Mouse (Mus musculus) macrophage (primary cell): ENCODE measurements around the gene Tfap4. TPM values are rescaled to one million over a fixed set of nuclear protein-coding genes. Genes with fewer than 3 reads are reported as not detected.
"Not testable (repeated sequence)": the region's sequence is repeated elsewhere in the genome, so short reads cannot be mapped to it uniquely, and the experiment has no call there.

Experiments used
- H3K27ac ChIP-seq: fragments of 350-480 bp; formaldehyde crosslinking; 2 replicates; pipeline ENCODE4 v1.9.0; 2021
- H3K36me3 ChIP-seq: fragments of 350-480 bp; formaldehyde crosslinking; 2 replicates; pipeline ENCODE4 v1.9.0; 2021; ENCODE audit errors: inconsistent target
- H3K4me3 ChIP-seq: fragments of 350-480 bp; formaldehyde crosslinking; 2 replicates; pipeline ENCODE4 v1.9.0; 2021; ENCODE audit errors: inconsistent target
- H3K79me2 ChIP-seq: fragments of 350-480 bp; formaldehyde crosslinking; 2 replicates; pipeline ENCODE4 v1.9.0; 2021; ENCODE audit errors: inconsistent target
- WGBS: methylation state at CpG from one replicate; pipeline ENCODE4 v1.1.7; 2026; ENCODE audit warnings: inconsistent platforms; ENCODE audit not compliant: missing documents; 5-methylcytosine and 5-hydroxymethylcytosine counted together
- polyA plus RNA-seq: library from polyadenylated mRNA; stranded (reverse); fragments of 250-400 nt; gene quantifications from 3 replicates; pipeline ENCODE4 v1.2.4, GENCODE M21; 2018; ENCODE audit warnings: inconsistent platforms

The Tfap4 gene
- polyA plus RNA-seq, 1 experiment from 2014 or later, result 3.3 TPM

DNA sequence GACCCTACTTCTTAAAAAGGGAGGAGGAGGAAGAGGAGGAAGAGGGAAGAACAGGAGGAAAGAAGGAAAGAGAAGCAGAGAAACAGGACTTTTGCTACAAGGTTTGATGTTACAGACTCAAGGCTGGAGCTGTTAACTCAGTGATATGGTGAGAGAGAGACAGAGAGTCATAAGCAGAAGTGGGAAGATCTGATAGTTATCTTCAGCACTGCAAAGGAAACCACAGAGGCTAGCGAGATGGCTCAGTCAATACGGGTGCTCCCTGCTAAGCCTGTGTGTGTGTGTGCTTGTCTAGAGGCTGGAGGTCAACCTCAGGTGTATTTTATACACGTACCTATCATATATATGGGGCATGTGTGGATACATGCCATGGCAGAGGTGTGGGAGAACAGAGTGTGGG, 24.2 kb upstream of the Tfap4 start:
- no peaks in the 10 kb centered on the region for H3K79me2 ChIP-seq
- H3K36me3 ChIP-seq, result no peaks in the 10 kb centered on the region
- H3K4me3 ChIP-seq, result no peak overlapping the region
- WGBS, result 4% methylated on average over 3 of the region's 3 CpGs
- no peak overlapping the region for H3K27ac ChIP-seq

DNA sequence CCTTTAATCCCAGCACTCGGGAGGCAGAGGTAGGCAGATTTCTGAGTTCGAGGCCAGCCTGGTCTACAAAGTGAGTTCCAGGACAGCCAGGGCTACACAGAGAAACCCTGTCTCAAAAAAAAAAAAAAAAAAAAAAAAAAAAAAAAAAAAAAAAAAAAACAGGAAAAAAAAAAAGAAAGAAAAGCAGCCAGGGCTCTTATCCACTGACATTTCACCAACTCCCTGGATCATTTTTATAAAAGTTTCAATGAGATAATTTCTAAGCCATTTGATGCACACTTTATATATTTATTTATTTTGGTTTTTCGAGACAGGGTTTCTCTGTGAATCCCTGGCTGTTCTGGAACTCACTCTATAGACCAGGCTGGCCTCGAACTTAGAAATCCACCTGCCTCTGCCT, 21.5 kb upstream of the Tfap4 start:
- not testable (repeated sequence) for H3K27ac ChIP-seq, H3K36me3 ChIP-seq, H3K79me2 ChIP-seq, H3K4me3 ChIP-seq
- 100% methylated on average over 3 of the region's 4 CpGs for WGBS

DNA sequence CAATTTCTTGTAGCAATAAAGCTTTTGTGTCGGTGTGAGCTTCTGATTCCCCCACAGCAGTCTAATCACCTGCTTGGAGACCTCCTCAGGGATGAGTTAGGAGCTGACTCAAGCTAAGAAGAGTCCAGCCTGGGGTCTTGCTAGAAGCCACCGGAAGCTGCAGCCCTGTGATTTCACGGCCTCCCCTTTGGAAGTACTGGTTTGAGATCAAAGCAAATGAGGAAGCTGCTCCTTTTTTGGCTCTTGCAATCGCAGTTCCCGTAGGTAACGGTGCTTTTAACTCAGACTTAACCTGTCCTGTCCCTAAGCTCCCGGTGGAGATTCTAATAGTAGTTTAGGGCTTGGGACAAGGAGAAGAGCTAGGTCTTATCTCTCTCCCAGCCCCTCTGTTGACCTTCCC, 19.0 kb upstream of the Tfap4 start:
- no peaks in the 10 kb centered on the region for H3K36me3 ChIP-seq
- WGBS, result 17% methylated on average over 7 of the region's 7 CpGs
- H3K27ac ChIP-seq, result no peak overlapping the region
- H3K4me3 ChIP-seq, result no peak overlapping the region
- no peaks in the 10 kb centered on the region for H3K79me2 ChIP-seq

DNA sequence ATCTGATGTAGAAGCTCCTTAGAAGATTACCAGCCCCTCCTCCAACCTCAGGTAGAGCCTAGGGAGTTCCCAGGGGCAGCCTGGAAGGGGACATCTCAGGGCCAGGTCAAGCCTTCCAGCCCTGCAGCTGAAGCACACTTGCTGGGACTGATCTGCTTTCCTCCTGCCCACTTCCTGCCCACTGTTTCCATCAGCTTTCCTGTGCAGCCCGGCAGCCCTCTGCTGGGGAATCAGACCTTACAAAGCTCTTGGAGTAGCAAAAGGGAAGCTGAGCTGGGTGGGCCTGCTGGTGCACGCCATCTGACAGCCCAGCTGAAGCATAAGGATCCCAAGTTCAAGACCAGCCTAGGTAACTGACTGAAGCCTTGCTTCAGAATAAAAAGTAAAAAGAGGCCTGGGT, 17.2 kb upstream of the Tfap4 start:
- Histone ChIP-seq H3K4me3 (no peak overlapping the region), H3K27ac (no peak overlapping the region), H3K79me2 (no peaks in the 10 kb centered on the region), H3K36me3 (no peaks in the 10 kb centered on the region)
- WGBS, result 42% methylated on average over 2 of the region's 2 CpGs

DNA sequence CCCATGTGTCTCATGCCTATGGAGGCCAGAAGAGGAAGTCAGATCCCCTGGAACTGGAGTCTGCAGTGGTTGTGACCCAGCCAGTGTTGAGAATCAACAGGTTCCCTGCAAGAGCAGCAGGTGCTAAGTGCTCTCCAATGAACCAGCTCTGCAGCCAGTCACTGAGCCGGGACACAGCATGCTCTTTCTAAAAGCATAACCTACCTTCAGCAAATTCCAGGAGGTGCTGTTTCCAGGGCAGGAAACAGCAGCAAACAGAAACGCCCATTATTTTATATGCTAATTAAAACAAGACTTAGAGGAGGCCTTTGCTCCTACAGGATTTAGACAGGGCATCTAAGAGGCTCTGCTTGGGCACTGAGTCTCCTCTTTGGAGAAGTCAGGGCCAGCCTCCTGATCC, 16.4 kb upstream of the Tfap4 start:
- WGBS, result 75% methylated on average over 2 of the region's 2 CpGs
- Histone ChIP-seq H3K79me2 (no peaks in the 10 kb centered on the region), H3K4me3 (no peak overlapping the region), H3K27ac (no peak overlapping the region), H3K36me3 (no peaks in the 10 kb centered on the region)

DNA sequence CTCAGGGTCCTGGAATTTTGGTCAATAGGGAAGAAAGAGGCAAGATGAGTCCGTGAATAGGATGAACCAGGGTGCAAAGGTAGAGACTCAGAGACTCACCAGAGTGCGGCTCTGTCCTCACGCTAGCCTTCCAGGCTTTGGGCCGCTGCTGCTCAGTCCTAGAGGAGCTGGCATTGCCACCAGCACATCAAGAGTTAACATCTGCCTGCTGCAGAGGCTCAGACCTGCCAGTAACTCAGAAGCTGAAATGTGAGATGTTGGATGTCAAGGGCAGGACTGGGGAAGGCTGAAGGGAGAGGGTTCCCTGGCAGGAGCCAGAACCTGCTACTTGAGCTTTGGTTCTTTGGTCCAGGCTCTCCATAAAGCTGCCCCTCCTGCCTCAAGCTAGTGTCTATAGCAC, 11.1 kb upstream of the Tfap4 start:
- no peak overlapping the region for H3K4me3 ChIP-seq
- H3K36me3 ChIP-seq, result no peaks in the 10 kb centered on the region
- WGBS, result 96% methylated on average over 4 of the region's 4 CpGs
- H3K27ac ChIP-seq, result no peak overlapping the region
- H3K79me2 ChIP-seq, result no peaks in the 10 kb centered on the region

DNA sequence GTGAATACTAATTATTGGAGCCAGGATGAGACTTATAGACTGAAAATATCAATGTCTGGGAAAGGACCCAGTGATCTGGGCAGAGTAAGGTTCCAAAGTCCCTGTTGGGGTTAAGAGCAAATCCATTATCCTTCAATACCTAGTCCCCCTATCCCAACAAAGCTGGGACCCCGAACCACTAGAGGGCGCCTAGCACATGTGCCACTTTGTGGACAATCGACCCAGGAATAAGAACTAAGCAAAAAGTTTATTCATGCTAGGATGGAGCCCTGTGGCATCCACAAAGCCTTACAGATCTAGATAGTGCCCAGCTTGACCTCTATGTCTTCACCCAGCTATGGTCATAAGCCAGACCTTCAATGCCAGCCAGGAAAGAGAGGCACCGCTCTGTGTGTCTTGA, 8.3 kb upstream of the Tfap4 start:
- WGBS, result 20% methylated on average over 4 of the region's 4 CpGs
- Histone ChIP-seq H3K36me3 (no peaks in the 10 kb centered on the region), H3K79me2 (no peaks in the 10 kb centered on the region), H3K27ac (no peak overlapping the region), H3K4me3 (no peak overlapping the region)

DNA sequence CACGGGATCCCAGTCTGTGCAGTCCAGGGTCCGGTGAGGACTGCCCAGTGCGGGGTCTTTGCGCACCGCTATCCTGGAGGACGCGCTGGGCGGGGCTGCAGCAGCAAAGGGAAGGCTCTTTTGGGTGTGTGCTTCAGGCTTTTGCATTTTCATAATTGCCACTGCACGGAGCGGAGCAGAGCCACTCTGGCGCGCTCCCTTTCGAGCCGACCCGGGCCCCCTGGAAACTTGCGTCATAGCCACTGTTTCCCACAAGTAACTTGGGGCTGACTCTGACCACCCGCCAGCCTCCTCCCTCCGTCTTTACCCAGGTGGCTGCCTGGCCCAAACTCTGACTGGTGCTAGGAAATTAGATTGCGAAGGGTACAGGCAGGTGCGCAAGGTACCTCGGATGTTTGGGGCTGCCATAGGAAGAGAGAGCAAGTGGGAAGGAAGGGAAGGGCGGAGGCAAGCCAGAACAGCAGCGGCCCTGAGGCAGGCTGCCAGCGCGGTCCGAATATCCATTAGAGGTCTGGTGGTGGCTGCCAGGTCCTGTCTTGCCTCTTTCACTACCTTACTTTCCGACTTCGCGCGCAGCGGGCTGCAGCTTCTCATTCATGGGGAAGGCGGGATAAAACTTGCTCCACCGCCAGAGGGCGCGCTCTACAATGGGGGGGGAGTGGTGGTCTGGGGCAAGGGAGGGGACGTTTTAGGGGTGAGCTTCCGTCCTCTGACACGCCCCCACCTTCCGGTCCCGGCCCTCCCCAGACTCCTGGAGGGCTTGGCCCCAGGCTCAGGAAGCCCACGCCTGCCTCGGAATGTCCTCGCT, 695 bp upstream of the Tfap4 start:
- Histone ChIP-seq H3K36me3 (no peaks in the 10 kb centered on the region), H3K79me2 (peaks cover 16% of the 10 kb centered on the region; the same call in 1 of the 2 replicates), H3K27ac (peak overlapping the region; percentile 79), H3K4me3 (peak overlapping the region; percentile 68)
- 1% methylated on average over 37 of the region's 43 CpGs for WGBS

DNA sequence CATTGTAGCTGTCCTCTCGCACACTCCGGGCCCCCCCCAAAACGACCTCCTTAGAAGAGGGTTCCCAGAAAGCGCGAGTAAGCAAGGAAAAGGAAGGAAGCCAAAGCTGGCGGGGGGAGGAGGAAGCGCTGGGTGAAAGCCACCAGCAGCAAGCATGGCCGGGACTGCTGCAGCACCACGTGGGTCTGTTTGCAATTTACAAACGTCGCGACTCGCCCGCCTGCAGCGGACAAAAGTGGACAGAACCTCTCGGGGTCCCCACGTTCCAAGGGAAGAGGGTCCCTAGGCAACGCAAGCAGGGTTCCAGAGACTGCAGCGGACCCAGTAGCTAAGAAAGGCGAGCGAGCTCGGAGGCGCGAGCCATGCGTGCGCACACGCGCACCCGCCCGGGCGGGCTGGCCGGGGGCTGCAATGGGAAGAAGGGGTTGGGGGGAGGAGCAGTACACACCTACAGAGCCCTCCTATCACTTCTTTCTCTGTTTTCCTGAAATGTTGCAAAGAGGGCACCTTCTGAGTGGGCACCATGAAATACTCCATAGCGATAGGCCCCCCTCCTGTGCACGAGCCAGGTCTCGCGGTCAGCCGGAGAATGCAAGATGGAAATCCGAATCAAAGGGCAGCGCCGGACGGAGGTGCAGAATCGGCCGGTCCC, 548 bp downstream of the Tfap4 start:
- peaks cover 22% of the 10 kb centered on the region; the same call in 1 of the 2 replicates for H3K79me2 ChIP-seq
- no peaks in the 10 kb centered on the region for H3K36me3 ChIP-seq
- under 1% methylated on average over 43 of the region's 43 CpGs for WGBS
- peak overlapping the region; percentile 68 for H3K4me3 ChIP-seq
- peak overlapping the region; percentile 73 for H3K27ac ChIP-seq

DNA sequence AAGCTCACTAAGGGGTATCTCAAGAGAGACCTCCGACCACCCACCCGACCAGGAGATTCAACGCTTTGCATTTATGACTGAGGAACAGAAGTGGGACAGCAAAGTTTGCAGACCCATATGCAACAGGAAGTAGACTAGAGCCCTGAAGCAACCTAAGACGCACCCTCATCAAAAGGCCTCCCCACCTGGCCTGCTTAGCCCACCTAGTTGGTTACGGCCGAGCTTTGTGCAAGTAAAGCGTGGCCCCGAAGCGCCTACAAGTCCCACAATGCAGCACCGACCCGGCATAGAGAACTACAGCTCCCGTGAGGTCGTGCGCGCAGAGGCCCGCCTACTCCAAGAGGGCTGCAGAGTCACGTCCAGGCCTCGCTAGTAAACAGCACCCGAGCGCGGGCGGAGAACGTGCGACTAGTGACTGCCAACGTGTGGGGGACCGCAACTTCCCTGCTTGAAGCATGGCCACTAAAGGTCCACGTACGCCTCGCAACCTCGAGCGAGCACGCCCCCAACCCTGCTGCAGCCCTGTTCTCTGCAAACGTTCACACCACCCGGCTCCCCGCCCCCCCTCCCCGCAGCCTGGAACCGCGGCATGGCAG, 1.2 kb downstream of the Tfap4 start:
- Histone ChIP-seq H3K4me3 (peak overlapping the region; percentile 68), H3K27ac (peak overlapping the region; percentile 73), H3K79me2 (peaks cover 22% of the 10 kb centered on the region; the same call in 1 of the 2 replicates), H3K36me3 (no peaks in the 10 kb centered on the region)
- WGBS, result 0% methylated on average over 38 of the region's 38 CpGs

DNA sequence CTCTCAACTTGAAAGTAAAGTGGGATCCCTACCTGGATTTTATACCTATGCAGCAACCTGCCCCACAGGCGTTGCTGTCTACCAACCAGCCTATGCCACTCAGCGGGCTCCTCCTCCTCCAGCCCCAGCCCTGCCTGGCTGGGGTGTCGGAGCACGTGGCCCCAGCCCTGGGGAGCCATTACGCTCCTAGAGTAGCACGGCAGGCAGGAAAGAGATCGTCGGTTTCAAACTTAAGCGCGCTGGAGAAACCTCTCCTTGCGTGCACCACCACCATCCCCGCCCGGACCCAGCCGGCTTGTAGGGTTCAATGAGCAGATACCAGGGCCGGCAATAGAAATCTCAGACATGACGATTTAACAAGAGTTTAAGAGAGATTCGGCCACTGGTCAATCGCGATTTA, 1.7 kb downstream of the Tfap4 start:
- Histone ChIP-seq H3K36me3 (no peaks in the 10 kb centered on the region), H3K27ac (peak overlapping the region; percentile 73), H3K79me2 (peaks cover 22% of the 10 kb centered on the region; the same call in 1 of the 2 replicates), H3K4me3 (peak overlapping the region; percentile 68)
- WGBS, result 1% methylated on average over 19 of the region's 19 CpGs

DNA sequence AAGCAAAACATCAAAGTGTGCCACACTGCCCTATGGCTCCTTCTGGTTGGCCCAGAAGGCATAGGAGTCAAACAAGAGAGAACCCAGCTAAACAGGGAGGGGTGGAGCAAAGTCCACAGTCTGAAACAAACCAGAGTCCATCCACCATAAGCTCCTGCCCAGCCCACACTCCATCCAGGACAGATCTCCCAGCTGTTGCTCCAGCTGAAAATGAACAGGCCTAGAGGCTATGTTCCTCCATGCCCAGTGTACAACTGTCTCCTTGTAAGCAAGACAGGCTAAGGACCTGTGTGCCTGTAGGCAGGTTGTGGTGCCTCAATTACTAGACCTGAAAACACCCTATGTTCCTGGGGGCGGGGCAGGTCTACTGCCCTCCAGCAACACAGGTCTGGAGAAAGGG, 2.6 kb downstream of the Tfap4 start:
- no peak overlapping the region for H3K27ac ChIP-seq
- H3K79me2 ChIP-seq, result peaks cover 22% of the 10 kb centered on the region; the same call in 1 of the 2 replicates
- 67% methylated on average over 1 of the region's 1 CpGs for WGBS
- H3K4me3 ChIP-seq, result no peak overlapping the region
- H3K36me3 ChIP-seq, result no peaks in the 10 kb centered on the region

DNA sequence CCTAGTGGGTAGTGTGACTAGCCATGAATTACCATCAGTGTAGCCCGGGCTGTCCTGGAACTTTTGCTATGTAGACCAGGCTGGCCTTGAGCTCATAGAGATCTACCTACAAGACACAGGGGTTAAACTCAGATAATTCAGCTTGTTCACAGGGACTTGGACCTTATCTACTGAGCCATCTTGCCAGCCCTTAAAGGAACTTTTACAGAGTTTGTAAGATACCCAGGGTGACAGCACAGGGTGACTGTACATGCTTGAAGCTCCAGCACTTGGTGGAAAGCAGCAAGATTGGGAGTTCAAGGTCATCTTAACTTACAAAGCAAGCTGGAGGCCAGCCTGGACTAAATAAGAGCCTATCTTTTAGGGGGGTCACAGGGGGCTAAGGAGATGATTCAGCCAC, 4.1 kb downstream of the Tfap4 start:
- 100% methylated on average over 1 of the region's 1 CpGs for WGBS
- H3K4me3 ChIP-seq, result no peak overlapping the region
- peaks cover 22% of the 10 kb centered on the region; the same call in 1 of the 2 replicates for H3K79me2 ChIP-seq
- no peaks in the 10 kb centered on the region for H3K36me3 ChIP-seq
- no peak overlapping the region for H3K27ac ChIP-seq

DNA sequence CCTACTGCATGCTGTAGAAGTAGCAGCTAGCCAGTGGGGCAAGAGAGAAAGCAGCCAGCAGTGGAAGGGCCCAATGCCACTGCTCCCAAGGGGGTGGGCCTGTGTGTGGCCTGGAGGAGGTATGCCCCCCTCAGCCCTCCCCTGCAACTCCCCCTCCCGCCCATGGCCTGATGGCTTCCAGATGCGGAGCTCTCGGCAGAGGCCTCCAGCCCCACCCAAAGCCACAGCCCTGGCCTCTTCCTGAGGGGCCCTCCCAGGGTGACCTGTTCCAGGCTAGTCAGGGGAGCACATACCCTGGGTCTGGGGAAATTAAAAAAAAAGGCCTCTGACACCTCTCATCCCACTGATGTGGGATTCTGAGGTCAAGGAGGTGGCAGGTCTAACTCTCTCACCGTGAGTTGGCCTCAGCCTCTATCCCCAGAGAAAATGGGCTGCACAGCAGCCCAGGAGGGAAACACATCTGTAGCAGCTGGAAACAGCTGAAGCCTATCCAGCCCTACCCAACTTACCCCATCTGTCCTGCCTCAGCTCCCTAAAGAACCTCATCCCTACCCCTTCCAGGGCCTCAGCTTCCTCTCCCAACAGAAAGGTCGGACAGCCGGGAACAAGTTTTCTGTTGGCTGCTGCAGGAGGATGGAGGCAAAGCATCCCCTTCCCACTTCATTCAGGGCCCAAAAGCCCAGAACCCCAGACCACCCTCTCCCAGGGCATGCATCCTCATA, 6.7 kb downstream of the Tfap4 start:
- Histone ChIP-seq H3K79me2 (peaks cover 22% of the 10 kb centered on the region; the same call in 1 of the 2 replicates), H3K36me3 (no peaks in the 10 kb centered on the region), H3K4me3 (no peak overlapping the region), H3K27ac (no peak overlapping the region)
- WGBS, result 74% methylated on average over 6 of the region's 6 CpGs
